Mouse (Mus musculus): ENCODE measurements around the gene Cyp26c1.

The Cyp26c1 gene

DNA sequence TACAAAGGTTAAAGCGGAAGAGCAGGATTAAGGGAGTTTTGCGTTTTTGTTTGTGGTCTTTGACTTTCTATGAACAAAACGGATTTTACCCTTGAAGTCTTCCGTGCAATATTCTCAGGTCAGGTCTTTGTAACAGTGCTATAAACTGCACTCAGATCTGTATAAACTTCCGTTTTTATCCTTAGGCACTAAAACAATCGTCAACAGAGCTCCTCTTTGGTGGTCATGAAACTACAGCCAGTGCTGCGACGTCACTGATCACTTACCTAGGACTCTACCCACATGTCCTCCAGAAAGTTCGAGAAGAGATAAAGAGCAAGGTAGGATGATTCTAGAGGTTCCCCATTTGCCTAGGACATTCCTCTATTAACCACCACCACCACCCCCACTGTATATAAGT is 14.3 kb downstream of the Cyp26c1 start:
- no peak for DNase-seq

DNA sequence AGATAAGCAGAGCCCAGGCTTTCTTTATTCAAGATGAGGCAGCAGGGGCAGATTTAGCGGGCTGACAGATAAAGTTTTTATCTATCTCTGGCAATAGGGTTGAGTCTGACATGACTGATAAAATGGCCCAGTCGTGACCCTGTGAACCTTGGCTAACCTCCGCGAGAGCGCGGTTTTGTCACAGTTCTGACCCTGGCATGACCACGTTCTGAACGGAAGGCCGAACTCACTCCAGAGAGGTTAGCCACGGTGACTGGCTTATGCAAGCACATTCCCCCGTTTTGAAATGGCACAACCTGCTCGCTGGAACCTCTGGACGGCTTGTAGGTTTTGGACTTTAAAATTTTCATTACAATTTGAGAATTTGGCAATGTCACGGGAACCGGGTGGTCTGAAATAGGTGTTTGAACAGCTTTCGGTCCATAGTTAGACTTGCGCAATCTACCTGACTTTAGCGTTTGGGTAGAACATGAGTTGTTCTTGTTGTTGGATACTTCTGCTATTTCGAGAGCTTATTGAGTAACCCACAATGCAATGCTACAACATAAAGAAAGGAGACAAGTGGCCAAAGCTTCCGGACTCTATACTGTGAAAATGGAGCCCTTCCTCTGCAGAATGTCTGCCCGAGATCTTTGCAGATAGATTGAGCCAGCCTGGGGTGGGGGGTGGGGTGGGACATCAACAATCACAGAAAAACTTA is 17.1 kb downstream of the Cyp26c1 start:
- no peak for DNase-seq

- DNase-seq: peak; percentile 76
Observed at GRCm38 (mm10) chr19:37703902-37704509, 18.6 kb downstream of the Cyp26c1 start.

DNA sequence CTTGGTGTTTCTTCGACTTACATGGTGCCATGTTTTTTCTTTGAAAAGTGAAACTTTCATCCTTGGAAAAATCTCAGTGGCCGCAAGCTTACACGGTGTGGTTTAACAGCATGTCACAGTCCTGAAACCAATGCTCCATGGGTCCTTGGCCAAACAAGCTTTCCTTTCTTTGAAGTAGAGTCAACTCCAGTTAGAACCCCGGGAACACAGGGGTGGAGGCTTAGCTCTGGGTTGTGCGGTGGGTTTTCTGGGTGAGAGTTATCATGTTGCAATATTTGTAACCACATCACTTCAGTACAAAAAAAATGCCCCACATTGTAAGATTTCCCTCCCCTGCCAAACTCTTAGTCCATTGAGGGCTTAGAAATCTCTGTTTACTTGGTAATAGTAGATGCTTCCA is 20.3 kb downstream of the Cyp26c1 start:
- no peak for DNase-seq

- no peak for DNase-seq
Observed at GRCm38 (mm10) chr19:37714681-37715080, 29.3 kb downstream of the Cyp26c1 start.

DNA sequence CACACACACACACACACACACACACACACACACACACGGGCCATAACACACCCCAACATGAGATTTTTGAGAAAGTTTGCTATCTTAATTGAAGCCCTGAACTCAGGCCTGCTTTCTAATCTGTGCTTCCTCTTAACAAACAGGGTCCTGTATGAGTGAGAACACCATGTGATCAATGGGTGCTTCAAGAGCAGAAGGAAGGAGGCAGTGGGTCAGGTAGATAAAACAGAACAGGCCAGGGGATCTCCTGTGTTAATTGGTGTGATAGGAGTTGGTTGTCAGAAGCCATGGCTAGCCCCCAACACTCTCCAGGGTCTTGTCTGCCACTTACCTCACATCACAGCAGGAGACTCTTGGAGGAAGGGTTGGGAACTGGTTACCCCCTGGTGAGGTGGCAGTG is 30.6 kb downstream of the Cyp26c1 start:
- no peak for DNase-seq

DNA sequence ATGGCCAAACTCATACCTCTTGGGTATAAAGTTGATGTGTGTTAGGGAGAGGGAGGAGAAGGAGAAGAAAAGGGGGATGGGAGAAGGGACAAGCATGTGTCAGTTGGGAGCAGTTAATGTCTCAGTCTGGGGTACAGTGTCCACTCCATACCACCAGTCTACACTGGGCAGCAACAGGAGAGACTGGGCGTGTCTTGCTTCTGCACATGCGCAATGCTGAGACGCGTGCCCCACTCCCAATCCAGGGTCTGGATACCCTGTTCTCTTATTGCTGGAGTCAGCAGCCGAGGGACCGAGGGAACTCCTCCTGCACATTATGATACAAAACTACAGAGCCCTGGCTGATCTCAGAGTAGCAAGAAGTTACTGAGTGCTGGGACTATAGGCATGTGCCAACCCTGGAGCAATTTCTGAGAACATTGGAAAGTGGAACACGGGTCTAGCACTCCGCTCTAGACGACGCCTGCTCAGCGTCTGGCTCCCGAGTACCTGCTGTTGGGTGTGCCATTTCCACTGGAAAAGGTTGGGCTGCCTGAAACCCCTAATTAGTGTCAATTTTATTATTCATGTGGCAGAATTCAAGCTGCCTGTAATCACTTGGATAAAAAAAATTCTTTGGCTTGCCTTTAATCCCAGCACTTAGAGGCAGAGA is 31.3 kb downstream of the Cyp26c1 start:
- no peak for DNase-seq

GRCm38 (mm10) chr19:37719166-37719565 is 33.8 kb downstream of the Cyp26c1 start:
- DNase-seq: no peak

- DNase-seq: no peak
Observed at GRCm38 (mm10) chr19:37724591-37724990, 39.2 kb downstream of the Cyp26c1 start.

DNA sequence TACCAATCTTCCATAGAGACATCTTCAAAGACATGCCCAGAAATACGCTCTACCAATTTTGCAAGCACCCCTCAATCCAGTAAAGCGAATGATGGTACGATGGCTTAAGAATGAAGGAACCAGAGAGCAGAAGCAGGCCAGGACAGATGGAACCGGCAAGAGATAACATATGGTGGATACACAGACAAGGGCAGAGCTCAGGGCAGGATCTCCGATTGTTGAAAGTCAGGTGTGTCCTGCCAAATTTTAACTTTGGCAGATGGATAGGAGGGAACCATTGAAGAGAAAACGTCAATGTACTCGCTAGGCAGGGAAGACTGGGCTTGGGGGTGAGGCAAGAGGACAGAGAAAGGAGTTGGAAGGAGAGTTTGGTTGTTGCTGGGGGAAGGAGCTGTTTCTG is 41.2 kb downstream of the Cyp26c1 start:
- no peak for DNase-seq

- no peak for DNase-seq
Observed at GRCm38 (mm10) chr19:37727366-37727765, 42.0 kb downstream of the Cyp26c1 start.

GRCm38 (mm10) chr19:37735426-37735825 is 50.0 kb downstream of the Cyp26c1 start:
- no peak for DNase-seq

- DNase-seq: no peak
Observed at GRCm38 (mm10) chr19:37738575-37738974, 53.2 kb downstream of the Cyp26c1 start.

DNA sequence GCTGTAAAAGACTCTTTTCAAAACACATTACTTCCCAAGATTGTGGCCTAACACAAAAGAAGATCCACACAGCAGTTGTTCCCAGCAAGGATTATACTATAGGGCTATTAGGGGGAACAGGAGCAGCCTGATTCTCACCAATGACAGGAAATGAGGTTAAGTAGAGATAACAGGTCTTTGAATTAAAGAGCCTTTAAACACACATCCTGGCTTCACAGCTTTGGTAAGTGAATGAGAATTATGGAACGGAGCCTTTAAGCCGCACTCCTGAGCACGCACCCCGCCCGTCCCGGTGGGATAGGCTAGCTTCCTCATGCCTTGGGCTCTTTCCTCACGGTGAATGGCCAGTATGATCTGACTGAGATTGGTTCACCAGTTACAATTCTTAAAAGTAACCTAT is 54.7 kb downstream of the Cyp26c1 start:
- DNase-seq: peak; percentile 68
